Mouse (Mus musculus): ENCODE measurements around the gene Col6a5. TPM values are rescaled to one million over a fixed set of nuclear protein-coding genes. Genes with fewer than 3 reads are reported as not detected.

Gene Col6a5
- polyA plus RNA-seq, 1 experiment from 2014 or later = 0.08 TPM

- ATAC-seq (ENCODE audit: low FRiP score) = no peak
- no peak overlapping the region for H3K4me3 ChIP-seq (replicated peaks)
- no peaks in the 10 kb centered on the region for H3K4me1 ChIP-seq
- WGBS = 43% methylated on average over 2 of the region's 2 CpGs
- H3K36me3 ChIP-seq (replicated peaks) = no peaks in the 10 kb centered on the region
- no peak overlapping the region for H3K4me2 ChIP-seq
- no peaks in the 10 kb centered on the region for H3K27me3 ChIP-seq
- no peak overlapping the region for H3K9ac ChIP-seq
- H3K9me3 ChIP-seq = no peaks in the 10 kb centered on the region
- no peak overlapping the region for H3K27ac ChIP-seq
Observed at GRCm38 (mm10) chr9:105887521-105887920, 72.9 kb downstream of the Col6a5 start.

DNA sequence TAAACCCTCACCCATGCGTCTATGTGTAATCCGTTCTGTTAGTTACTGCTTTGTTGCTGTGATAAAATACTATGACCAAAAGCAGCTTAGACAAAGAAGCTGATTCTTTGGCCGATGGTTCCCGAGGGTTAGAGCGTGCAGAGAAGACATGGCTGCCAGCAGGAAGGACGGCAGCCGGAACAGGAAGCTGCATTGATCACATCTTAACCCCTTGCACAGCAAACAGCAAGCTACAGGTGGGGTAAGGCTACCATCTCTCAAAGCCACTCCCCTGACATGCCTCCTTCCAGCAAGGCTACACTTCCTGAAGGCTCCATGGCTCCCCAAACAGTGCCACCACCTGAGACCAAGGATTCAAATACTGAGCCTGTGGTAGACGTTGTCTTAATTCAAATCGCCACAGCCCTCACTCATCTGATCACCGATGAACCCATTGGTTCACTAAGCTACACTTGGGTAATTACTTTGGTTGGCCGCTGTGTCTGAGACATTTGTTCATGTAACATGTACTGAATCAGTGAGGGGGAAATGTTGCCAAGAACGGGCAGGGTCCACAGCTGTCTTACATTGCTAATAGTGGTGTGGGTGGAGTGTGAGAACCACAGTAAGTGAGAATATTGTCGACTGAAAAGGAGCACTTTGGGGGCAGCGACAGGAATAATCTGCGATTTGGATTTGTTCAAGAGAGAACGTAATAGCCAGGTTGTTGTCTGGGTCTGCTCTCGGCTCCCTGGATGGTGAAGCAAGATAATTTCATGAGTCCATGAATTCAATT is 75.6 kb downstream of the Col6a5 start:
- no peaks in the 10 kb centered on the region for H3K4me1 ChIP-seq
- H3K4me3 ChIP-seq (replicated peaks) = no peak overlapping the region
- H3K36me3 ChIP-seq (replicated peaks) = no peaks in the 10 kb centered on the region
- H3K27me3 ChIP-seq = no peaks in the 10 kb centered on the region
- no peak overlapping the region for H3K9ac ChIP-seq
- H3K4me2 ChIP-seq = no peak overlapping the region
- H3K27ac ChIP-seq = no peak overlapping the region
- H3K9me3 ChIP-seq = no peaks in the 10 kb centered on the region
- WGBS = 86% methylated on average over 17 of the region's 17 CpGs
- no peak for ATAC-seq (ENCODE audit: low FRiP score)

GRCm38 (mm10) chr9:105880743-105881142 is 79.7 kb downstream of the Col6a5 start:
- no peaks in the 10 kb centered on the region for H3K27me3 ChIP-seq
- no peaks in the 10 kb centered on the region for H3K4me1 ChIP-seq
- 94% methylated on average over 4 of the region's 4 CpGs for WGBS
- ATAC-seq (ENCODE audit: low FRiP score) = no peak
- no peak overlapping the region for H3K4me2 ChIP-seq
- no peak overlapping the region for H3K27ac ChIP-seq
- no peaks in the 10 kb centered on the region for H3K9me3 ChIP-seq
- no peak overlapping the region for H3K4me3 ChIP-seq (replicated peaks)
- H3K9ac ChIP-seq = no peak overlapping the region
- H3K36me3 ChIP-seq (replicated peaks) = no peaks in the 10 kb centered on the region

- no peaks in the 10 kb centered on the region for H3K36me3 ChIP-seq (replicated peaks)
- WGBS = 81% methylated on average over 11 of the region's 11 CpGs
- no peak overlapping the region for H3K9ac ChIP-seq
- H3K27me3 ChIP-seq = no peaks in the 10 kb centered on the region
- H3K4me2 ChIP-seq = no peak overlapping the region
- H3K9me3 ChIP-seq = no peaks in the 10 kb centered on the region
- H3K4me3 ChIP-seq (replicated peaks) = no peak overlapping the region
- no peaks in the 10 kb centered on the region for H3K4me1 ChIP-seq
- no peak overlapping the region for H3K27ac ChIP-seq
- no peak for ATAC-seq (ENCODE audit: low FRiP score)
Observed at GRCm38 (mm10) chr9:105878365-105879108, 81.9 kb downstream of the Col6a5 start.

GRCm38 (mm10) chr9:105876124-105876523 is 84.3 kb downstream of the Col6a5 start:
- H3K36me3 ChIP-seq (replicated peaks) = no peaks in the 10 kb centered on the region
- no peak overlapping the region for H3K4me3 ChIP-seq (replicated peaks)
- no peak overlapping the region for H3K4me2 ChIP-seq
- H3K9me3 ChIP-seq = no peaks in the 10 kb centered on the region
- 83% methylated on average over 4 of the region's 4 CpGs for WGBS
- H3K4me1 ChIP-seq = no peaks in the 10 kb centered on the region
- no peaks in the 10 kb centered on the region for H3K27me3 ChIP-seq
- H3K27ac ChIP-seq = no peak overlapping the region
- no peak overlapping the region for H3K9ac ChIP-seq
- no peak for ATAC-seq (ENCODE audit: low FRiP score)

- Histone ChIP-seq H3K9me3 (no peaks in the 10 kb centered on the region), H3K27me3 (no peaks in the 10 kb centered on the region), H3K4me1 (no peaks in the 10 kb centered on the region), H3K9ac (no peak overlapping the region), H3K36me3 (replicated peaks) (no peaks in the 10 kb centered on the region), H3K27ac (no peak overlapping the region), H3K4me2 (no peak overlapping the region), H3K4me3 (replicated peaks) (no peak overlapping the region)
- ATAC-seq (ENCODE audit: low FRiP score) = no peak
- WGBS = 82% methylated on average over 14 of the region's 14 CpGs
Observed at GRCm38 (mm10) chr9:105871643-105872042, 88.8 kb downstream of the Col6a5 start.

GRCm38 (mm10) chr9:105857773-105858172 is 102.7 kb downstream of the Col6a5 start:
- Histone ChIP-seq H3K27me3 (no peaks in the 10 kb centered on the region), H3K36me3 (replicated peaks) (no peaks in the 10 kb centered on the region), H3K27ac (no peak overlapping the region), H3K4me1 (no peaks in the 10 kb centered on the region), H3K9ac (no peak overlapping the region), H3K9me3 (no peaks in the 10 kb centered on the region), H3K4me3 (replicated peaks) (no peak overlapping the region), H3K4me2 (no peak overlapping the region)
- WGBS = 21% methylated on average over 6 of the region's 6 CpGs
- ATAC-seq (ENCODE audit: low FRiP score) = no peak

- H3K4me2 ChIP-seq = no peak overlapping the region
- no peak overlapping the region for H3K9ac ChIP-seq
- no peaks in the 10 kb centered on the region for H3K4me1 ChIP-seq
- H3K36me3 ChIP-seq (replicated peaks) = no peaks in the 10 kb centered on the region
- no peak overlapping the region for H3K27ac ChIP-seq
- H3K4me3 ChIP-seq (replicated peaks) = no peak overlapping the region
- ATAC-seq (ENCODE audit: low FRiP score) = no peak
- H3K27me3 ChIP-seq = no peaks in the 10 kb centered on the region
- WGBS = 71% methylated on average over 1 of the region's 1 CpGs
- no peaks in the 10 kb centered on the region for H3K9me3 ChIP-seq
Observed at GRCm38 (mm10) chr9:105852778-105853065, 107.7 kb downstream of the Col6a5 start.

DNA sequence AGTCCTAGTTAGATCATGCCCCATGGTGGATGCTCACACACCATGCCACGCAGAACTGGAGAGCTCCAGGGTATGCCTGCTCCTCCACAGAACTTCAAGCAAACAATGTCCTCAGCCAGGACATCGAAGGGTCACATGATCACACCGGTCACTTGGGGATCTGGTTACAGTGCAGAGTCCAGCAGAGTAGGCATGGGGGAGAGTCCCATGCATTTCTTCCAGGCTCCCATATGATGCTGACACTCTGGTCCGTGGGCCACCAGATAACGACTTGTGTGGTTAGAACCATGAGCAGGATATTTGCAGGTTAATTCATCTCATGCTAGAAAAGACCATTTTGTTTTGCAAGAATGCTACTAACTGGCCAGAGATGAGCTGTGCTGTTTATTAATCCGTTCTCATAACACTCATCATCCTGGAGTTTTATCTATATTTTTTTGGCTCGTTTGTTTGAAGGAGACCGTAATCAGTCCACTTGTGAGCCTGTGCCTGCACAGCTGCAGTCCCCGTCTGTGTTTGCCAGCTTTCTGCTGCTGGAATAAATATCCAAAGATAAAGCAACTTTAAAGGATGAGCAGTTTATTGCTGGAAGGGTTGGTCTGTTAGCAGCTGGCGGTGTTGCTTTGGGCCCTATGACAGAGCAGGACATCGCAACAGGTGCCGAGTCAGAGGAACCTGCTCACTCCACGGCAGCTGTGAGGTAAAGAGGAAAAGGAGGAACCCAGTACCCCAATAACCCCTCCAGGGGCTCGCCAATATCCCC is 108.2 kb downstream of the Col6a5 start:
- no peak overlapping the region for H3K4me2 ChIP-seq
- H3K9ac ChIP-seq = no peak overlapping the region
- WGBS = 86% methylated on average over 14 of the region's 14 CpGs
- no peaks in the 10 kb centered on the region for H3K36me3 ChIP-seq (replicated peaks)
- H3K27me3 ChIP-seq = no peaks in the 10 kb centered on the region
- no peak for ATAC-seq (ENCODE audit: low FRiP score)
- H3K4me3 ChIP-seq (replicated peaks) = no peak overlapping the region
- no peaks in the 10 kb centered on the region for H3K4me1 ChIP-seq
- no peak overlapping the region for H3K27ac ChIP-seq
- H3K9me3 ChIP-seq = no peaks in the 10 kb centered on the region

DNA sequence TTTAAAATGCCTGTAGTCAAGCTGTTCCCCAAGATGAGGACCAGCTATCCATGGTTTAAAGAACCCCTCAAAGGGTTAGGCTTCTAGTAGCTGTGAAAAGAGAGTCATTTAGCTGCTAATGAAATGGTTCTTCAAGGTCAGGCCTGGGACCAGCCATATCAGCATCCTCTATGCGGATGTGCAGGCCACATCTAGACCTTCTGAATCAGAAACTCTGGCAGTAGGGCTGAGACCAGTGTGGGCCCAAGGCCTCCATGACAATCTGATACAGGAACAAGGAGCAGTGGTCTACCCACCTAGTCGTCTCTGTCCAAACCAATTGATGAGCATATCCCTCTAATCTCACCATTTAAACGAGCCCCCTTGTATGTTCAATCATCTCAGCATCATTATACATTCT is 109.4 kb downstream of the Col6a5 start:
- H3K36me3 ChIP-seq (replicated peaks) = no peaks in the 10 kb centered on the region
- H3K4me3 ChIP-seq (replicated peaks) = no peak overlapping the region
- H3K27ac ChIP-seq = no peak overlapping the region
- 86% methylated on average over 3 of the region's 3 CpGs for WGBS
- no peak for ATAC-seq (ENCODE audit: low FRiP score)
- no peak overlapping the region for H3K4me2 ChIP-seq
- H3K9ac ChIP-seq = no peak overlapping the region
- no peaks in the 10 kb centered on the region for H3K4me1 ChIP-seq
- H3K9me3 ChIP-seq = no peaks in the 10 kb centered on the region
- H3K27me3 ChIP-seq = no peaks in the 10 kb centered on the region

- 76% methylated on average over 4 of the region's 4 CpGs for WGBS
Observed at GRCm38 (mm10) chr9:105848396-105848795, 112.0 kb downstream of the Col6a5 start.

DNA sequence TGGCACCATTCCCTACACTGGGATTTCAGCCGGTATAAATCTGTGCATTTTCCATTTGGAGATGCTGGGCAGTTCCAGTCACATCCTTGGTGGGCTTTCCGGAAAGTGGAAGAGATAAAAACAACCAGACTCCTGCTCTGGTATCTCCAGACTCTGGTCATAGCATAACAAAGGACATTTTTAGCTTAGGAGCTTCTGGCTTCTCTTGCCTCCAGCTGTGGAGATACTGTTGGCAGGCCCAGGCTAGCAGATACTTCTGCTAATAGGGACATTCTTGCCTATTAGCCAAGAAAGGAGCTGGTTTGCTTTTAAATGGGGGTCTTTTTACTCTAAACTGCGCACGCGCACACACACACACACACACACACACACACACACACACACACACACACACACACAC is 113.2 kb downstream of the Col6a5 start:
- Histone ChIP-seq H3K36me3 (replicated peaks) (no peaks in the 10 kb centered on the region), H3K9ac (no peak overlapping the region), H3K4me1 (no peaks in the 10 kb centered on the region), H3K27me3 (no peaks in the 10 kb centered on the region), H3K9me3 (no peaks in the 10 kb centered on the region), H3K4me2 (no peak overlapping the region), H3K4me3 (replicated peaks) (no peak overlapping the region), H3K27ac (no peak overlapping the region)
- ATAC-seq (ENCODE audit: low FRiP score) = no peak
- 93% methylated on average over 5 of the region's 5 CpGs for WGBS

More at GRCm38 (mm10) chr9:105848396-105848795, 112.0 kb downstream of the Col6a5 start:
- Histone ChIP-seq H3K9ac (no peak overlapping the region), H3K36me3 (replicated peaks) (no peaks in the 10 kb centered on the region), H3K4me2 (no peak overlapping the region), H3K27me3 (no peaks in the 10 kb centered on the region), H3K4me1 (no peaks in the 10 kb centered on the region), H3K9me3 (no peaks in the 10 kb centered on the region), H3K27ac (no peak overlapping the region), H3K4me3 (replicated peaks) (no peak overlapping the region)
- no peak for ATAC-seq (ENCODE audit: low FRiP score)

Data from forebrain, embryonic 12.5 days (tissue).